In the genomic region with DNA sequence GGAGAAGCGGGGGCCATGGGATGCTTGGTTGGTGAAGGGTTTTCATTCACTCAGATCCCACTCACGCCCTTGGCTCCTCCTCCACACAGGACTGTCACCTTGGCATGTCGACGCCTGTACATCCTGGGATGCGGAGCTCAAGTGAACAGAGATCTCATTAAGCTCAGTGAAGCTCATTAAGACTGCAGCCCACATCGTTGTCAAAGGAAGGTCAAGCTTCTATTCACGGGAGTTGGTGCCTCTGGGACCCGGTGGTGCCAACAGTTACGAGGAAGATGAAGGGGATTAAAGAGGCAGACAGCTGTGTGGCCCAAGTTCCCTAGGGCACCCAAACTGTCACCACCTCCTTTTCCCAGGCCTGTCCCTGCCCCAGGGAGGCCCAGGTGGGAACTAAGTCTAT, we compare ENCODE assay signal across 22 mouse cellular contexts. TPM values are rescaled to one million over a fixed set of nuclear protein-coding genes. Genes with fewer than 3 reads are reported as not detected.
DNase-seq lines count a peak whose midpoint lies in the region; ATAC-seq lines count a peak whose summit lies in the region.
"Had no signal": no experiment of that assay in that cellular context is flagged by ENCODE, and none has a peak within 500 bp of the region (broad histone marks: within the 10 kb centered on the region; RNA-seq: fewer than 3 reads in every experiment).

No protein-coding gene starts in this region.

- peak; percentile 36; the same call in 1 of the 2 replicates for ATAC-seq in hindbrain, embryonic 11.5 days (ENCODE audit: low FRiP score)
- ATAC-seq in midbrain, embryonic 12.5 days (ENCODE audit: low FRiP score, low read depth), result no peak
- peak; percentile 35 for ATAC-seq in neural tube, embryonic 15.5 days (ENCODE audit: low FRiP score)
- ATAC-seq: intestine, postnatal 0 days; liver, embryonic 12.5 days had no signal

- no peaks in the 10 kb centered on the region for H3K4me1 ChIP-seq in hindbrain, embryonic 11.5 days (replicated peaks; ENCODE audit: control insufficient read depth, insufficient read depth, low read length)
- H3K4me1 ChIP-seq in hindbrain, embryonic 10.5 days (replicated peaks), result peaks cover 41% of the 10 kb centered on the region
- peaks cover 23% of the 10 kb centered on the region for H3K4me1 ChIP-seq in midbrain, embryonic 12.5 days
- peaks cover 32% of the 10 kb centered on the region for H3K4me1 ChIP-seq in neural tube, embryonic 15.5 days
- H3K4me1 ChIP-seq: liver, embryonic 12.5 days had no signal

- H3K36me3 ChIP-seq in hindbrain, embryonic 11.5 days (ENCODE audit: control insufficient read depth, insufficient read depth, low read length), result no peaks in the 10 kb centered on the region
- H3K36me3 ChIP-seq in hindbrain, embryonic 10.5 days, result peaks cover 23% of the 10 kb centered on the region
- H3K36me3 ChIP-seq in midbrain, embryonic 12.5 days, result peaks cover 21% of the 10 kb centered on the region
- H3K36me3 ChIP-seq in neural tube, embryonic 15.5 days, result peaks cover 26% of the 10 kb centered on the region
- H3K36me3 ChIP-seq: liver, embryonic 12.5 days had no signal

- no peak overlapping the region for H3K9ac ChIP-seq in hindbrain, embryonic 11.5 days (ENCODE audit: low read depth, low read length)
- H3K9ac ChIP-seq in midbrain, embryonic 12.5 days (replicated peaks), result 0 out of 2 replicates have a peak overlapping the region, but pooled peaks have one; percentile 16
- 0 out of 2 replicates have a peak overlapping the region, but pooled peaks have one; percentile 7 for H3K9ac ChIP-seq in neural tube, embryonic 15.5 days (replicated peaks)
- H3K9ac ChIP-seq: liver, embryonic 12.5 days had no signal

- 0 out of 2 replicates have a peak, but pooled peaks cover 2% of the 10 kb centered on the region for H3K27me3 ChIP-seq in hindbrain, embryonic 11.5 days (ENCODE audit: control insufficient read depth, insufficient read depth, low read length)
- H3K27me3 ChIP-seq in hindbrain, embryonic 10.5 days (ENCODE audit: insufficient read depth, poor library complexity, severe bottlenecking), result peaks cover 3% of the 10 kb centered on the region; the same call in 1 of the 2 replicates
- H3K27me3 ChIP-seq in midbrain, embryonic 12.5 days, result peaks cover 9% of the 10 kb centered on the region; the same call in 1 of the 2 replicates
- H3K27me3 ChIP-seq in neural tube, embryonic 15.5 days (replicated peaks), result no peaks in the 10 kb centered on the region

- no peak overlapping the region for H3K4me2 ChIP-seq in hindbrain, embryonic 11.5 days (replicated peaks; ENCODE audit: low read depth, low read length)
- no peak overlapping the region for H3K4me2 ChIP-seq in midbrain, embryonic 12.5 days (replicated peaks)
- no peak overlapping the region for H3K4me2 ChIP-seq in neural tube, embryonic 15.5 days
- H3K4me2 ChIP-seq: liver, embryonic 12.5 days had no signal

- no peaks in the 10 kb centered on the region for H3K9me3 ChIP-seq in hindbrain, embryonic 11.5 days (ENCODE audit: control insufficient read depth, low read length)
- H3K9me3 ChIP-seq in hindbrain, embryonic 10.5 days, result no peaks in the 10 kb centered on the region
- H3K9me3 ChIP-seq in midbrain, embryonic 12.5 days, result no peaks in the 10 kb centered on the region
- H3K9me3 ChIP-seq in neural tube, embryonic 15.5 days (replicated peaks), result no peaks in the 10 kb centered on the region
- H3K9me3 ChIP-seq: liver, embryonic 12.5 days had no signal

- H3K4me3 ChIP-seq in hindbrain, embryonic 11.5 days (ENCODE audit: low read depth, low read length), result no peak overlapping the region
- H3K4me3 ChIP-seq in hindbrain, embryonic 10.5 days, result no peak overlapping the region
- H3K4me3 ChIP-seq in midbrain, embryonic 12.5 days, result no peak overlapping the region
- H3K4me3 ChIP-seq in neural tube, embryonic 15.5 days (replicated peaks), result no peak overlapping the region
- H3K4me3 ChIP-seq: liver, embryonic 12.5 days had no signal

- H3K27ac ChIP-seq in hindbrain, embryonic 11.5 days (ENCODE audit: low read depth, low read length), result 0 out of 2 replicates have a peak overlapping the region, but pooled peaks have one; percentile 4
- no peak overlapping the region for H3K27ac ChIP-seq in hindbrain, embryonic 10.5 days
- peak overlapping the region; percentile 27; the same call in 1 of the 2 replicates for H3K27ac ChIP-seq in midbrain, embryonic 12.5 days (replicated peaks)
- peak overlapping the region; percentile 33; the same call in 1 of the 2 replicates for H3K27ac ChIP-seq in neural tube, embryonic 15.5 days (replicated peaks)
- H3K27ac ChIP-seq: liver, embryonic 12.5 days had no signal

- WGBS in hindbrain, embryonic 11.5 days, result 50% methylated on average over 9 of the region's 9 CpGs
- WGBS in hindbrain, embryonic 10.5 days, result 59% methylated on average over 9 of the region's 9 CpGs
- WGBS in midbrain, embryonic 12.5 days, result 30% methylated on average over 9 of the region's 9 CpGs
- 32% methylated on average over 9 of the region's 9 CpGs for WGBS in neural tube, embryonic 15.5 days

- no peak for DNase-seq in hindbrain, embryonic 11.5 days (ENCODE audit: low spot score)
- DNase-seq in hindbrain, embryonic 10.5 days (ENCODE audit: low spot score), result no peak
- DNase-seq in retina, postnatal 1 day, result peak; percentile 53
- DNase-seq in retina, embryonic 14.5 days (ENCODE audit: low spot score), result no peak
- no peak for DNase-seq in embryo, embryonic 10.5 days (ENCODE audit: low spot score)
- no peak for DNase-seq in heart, adult 18-20 months
- DNase-seq: adrenal gland, adult 2 months; cerebellum, adult 9-10 months; gastrocnemius, postnatal 25 days; kidney, postnatal 36 days; layer of hippocampus, adult 9-11 months; lung, adult 2 months; lung, postnatal 36 days; right cerebral cortex, postnatal 25 days; thymus, adult 18-20 months had no signal

RNA-seq across cellular contexts. Expression of a gene that starts 49.5 kb away (rescaled TPM):
- polyA plus RNA-seq in hindbrain, embryonic 11.5 days (2014; fragmentation: Nextera tagmentation; extraction: Ambion mirVana), result 6.4 and 7.0 TPM in 2 replicates
- 3.7 and 10.7 TPM in 2 replicates for polyA plus RNA-seq in hindbrain, embryonic 10.5 days (2016; fragmentation: Nextera tagmentation; extraction: Ambion mirVana)
- 7.8 and 9.4 TPM in 2 replicates for polyA plus RNA-seq in midbrain, embryonic 12.5 days (2016; fragmentation: Nextera tagmentation; extraction: Ambion mirVana)
- 13.0 and 15.6 TPM in 2 replicates for polyA plus RNA-seq in neural tube, embryonic 15.5 days (2015; fragmentation: Nextera tagmentation; extraction: Ambion mirVana)
- total RNA-seq in heart, adult 18-20 months (2021), result not detected
- total RNA-seq: common myeloid progenitor, adult 5-6 weeks; hematopoietic stem cell, adult 5-6 weeks; megakaryocyte-erythroid progenitor cell, adult 5-6 weeks had no signal
- polyA plus RNA-seq: lung, adult 2 months had no signal
